Mouse (Mus musculus) cerebellum, adult 2 months (tissue): ENCODE measurements around the gene Olfr6. TPM values are rescaled to one million over a fixed set of nuclear protein-coding genes. Genes with fewer than 3 reads are reported as not detected.
"Not testable (repeated sequence)": the region's sequence is repeated elsewhere in the genome, so short reads cannot be mapped to it uniquely, and the experiment has no call there.

Experiments used
- DNase-seq, 2 experiments: peaks; one replicate each; pipeline ENCODE4 v3.0.0; 2021
- H3K27ac ChIP-seq: fragments of 200-500 bp; 2 replicates; pipeline ENCODE4 v1.5.1; 2012; ENCODE audit warnings: low read length, control low read depth, inconsistent platforms; ENCODE audit not compliant: insufficient read depth
- H3K27me3 ChIP-seq: fragments of 200-500 bp; 2 replicates; pipeline ENCODE4 v1.6.1; 2012; ENCODE audit warnings: inconsistent platforms, mild to moderate bottlenecking, low read length, moderate library complexity; ENCODE audit not compliant: control insufficient read depth, insufficient read depth
- H3K4me1 ChIP-seq: fragments of 200-500 bp; 2 replicates; pipeline ENCODE4 v1.6.1; 2011; ENCODE audit warnings: low read length; ENCODE audit not compliant: control insufficient read depth, insufficient read depth
- H3K4me3 ChIP-seq: fragments of 200-500 bp; replicated peaks from 2 replicates; pipeline ENCODE3; 2011; ENCODE audit warnings: mild to moderate bottlenecking, low read depth, low read length, control low read depth; ENCODE audit not compliant: insufficient read depth
- CTCF ChIP-seq: fragments of 200-500 bp; IDR thresholded peaks from 2 replicates; pipeline ENCODE4 v1.5.1; 2011; ENCODE audit warnings: low read depth, mild to moderate bottlenecking, control low read depth, low read length, moderate library complexity, borderline replicate concordance; ENCODE audit not compliant: insufficient read depth
- POLR2A ChIP-seq: fragments of 200-500 bp; IDR thresholded peaks from 2 replicates; pipeline ENCODE4 v1.6.1; 2011; ENCODE audit warnings: low read length, control low read depth, borderline replicate concordance; ENCODE audit not compliant: insufficient read depth
- WGBS: fragments of 180-500 bp; shearing (Covaris S2); methylation state at CpG from one replicate; pipeline ENCODE4 v1.1.7; 2018; 5-methylcytosine and 5-hydroxymethylcytosine counted together
- polyA plus RNA-seq: library from polyadenylated mRNA; depleted of rRNA; stranded (reverse); fragments of >200 nt; gene quantifications from 2 replicates; pipeline ENCODE4 v1.2.3, GENCODE M21; 2012; rRNA removed

The Olfr6 gene
- polyA plus RNA-seq, 1 experiment = not detected

DNA sequence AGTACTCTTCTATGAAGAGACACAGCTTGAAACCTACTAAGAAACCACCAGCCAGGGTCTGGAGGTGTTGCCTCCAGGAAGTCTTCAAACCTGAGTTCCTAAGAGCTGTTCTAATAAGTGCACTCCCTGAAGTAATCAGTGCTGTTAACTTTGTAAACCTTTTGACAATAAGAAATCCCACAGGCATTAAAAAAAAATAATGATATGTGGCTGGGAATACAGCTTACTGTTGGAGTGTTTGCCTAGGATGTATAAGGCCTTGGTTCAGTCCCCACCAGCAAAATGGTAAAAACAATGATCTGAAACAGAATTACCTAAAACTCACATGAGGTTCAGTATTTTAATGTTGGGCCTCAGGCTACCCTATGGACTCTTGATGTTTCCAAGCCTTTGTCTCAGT is 31.6 kb downstream of the Olfr6 start, which contains the start of gene Olfr709-ps1:
Gene Olfr709-ps1, minus strand, starts transcription at position 101 of the 400 bp plus-strand sequence.
- Histone ChIP-seq H3K27ac (no peak within 1 kb of the TSS), H3K4me3 (no peak within 1 kb of the TSS), H3K4me1 (no peaks in the 10 kb centered on the region), H3K27me3 (no peaks in the 10 kb centered on the region)
- DNase-seq = no peak
- TF ChIP-seq POLR2A (no peak), CTCF (no peak)

DNA sequence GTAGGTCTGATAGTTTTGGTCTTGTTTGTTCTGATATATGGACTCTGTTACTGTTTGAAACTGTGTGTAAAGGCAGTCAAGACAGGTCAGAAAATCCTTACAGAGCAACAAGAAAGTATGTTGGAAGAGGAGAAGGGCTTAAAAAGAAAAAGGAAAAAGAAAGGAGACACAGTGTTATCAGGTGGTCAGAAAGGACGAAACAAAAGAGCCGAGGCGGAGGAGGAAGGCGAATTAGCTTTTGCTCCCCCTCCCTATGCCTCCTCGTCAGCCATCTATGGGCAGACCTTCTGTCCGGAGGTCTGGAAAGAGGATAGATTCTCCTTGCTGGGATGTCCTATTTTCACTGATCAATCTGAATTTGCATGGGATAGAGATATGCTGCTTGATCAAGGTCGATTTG is 42.8 kb downstream of the Olfr6 start:
- H3K27me3 ChIP-seq, H3K4me1 ChIP-seq, H3K4me3 ChIP-seq, H3K27ac ChIP-seq, DNase-seq: not testable (repeated sequence)
- WGBS = 88% methylated on average over 7 of the region's 7 CpGs

DNA sequence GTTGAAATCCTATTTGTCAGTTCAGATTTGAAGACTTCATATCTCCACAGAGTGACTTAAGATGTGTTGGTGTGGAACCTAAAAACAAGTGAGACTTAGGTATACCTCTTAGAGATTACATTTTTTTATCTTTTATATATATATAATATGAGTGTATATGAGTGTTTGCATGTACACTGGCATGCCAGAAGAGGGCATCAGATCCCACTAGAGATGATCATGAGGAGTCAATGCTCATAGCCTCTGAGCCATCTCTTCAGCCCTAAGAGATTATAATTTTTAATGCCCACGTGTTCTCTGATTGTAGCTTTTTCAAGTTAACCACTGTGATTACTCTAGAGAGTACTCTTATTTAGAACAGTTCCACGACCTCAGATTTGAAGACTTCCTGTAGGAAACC is 56.1 kb downstream of the Olfr6 start, which contains the start of gene Olfr1532-ps1:
Gene Olfr1532-ps1, plus strand, starts transcription at position 326 of the 400 bp plus-strand sequence.
- no peak for DNase-seq
- 59% methylated on average over 2 of the region's 2 CpGs for WGBS
- no peak within 1 kb of the TSS for H3K27ac ChIP-seq
- no peak for TF ChIP-seq CTCF
- no peak for TF ChIP-seq POLR2A
- H3K27me3 ChIP-seq = no peaks in the 10 kb centered on the region
- H3K4me3 ChIP-seq = no peak within 1 kb of the TSS
- H3K4me1 ChIP-seq = no peaks in the 10 kb centered on the region

Other genes with a start within 250 kb of the Olfr6 start
- not detected in 2 replicates for gene Olfr695, start 247.5 kb downstream of the Olfr6 start, polyA plus RNA-seq
- gene Olfr697, start 221.5 kb downstream of the Olfr6 start, polyA plus RNA-seq = not detected in 2 replicates
- not detected in 2 replicates for gene Olfr698, start 208.5 kb downstream of the Olfr6 start, polyA plus RNA-seq
- not detected in 2 replicates for gene Olfr699, start 170.7 kb downstream of the Olfr6 start, polyA plus RNA-seq
- not detected in 2 replicates for gene Olfr700, start 155.1 kb downstream of the Olfr6 start, polyA plus RNA-seq
- not detected in 2 replicates for gene Olfr701, start 149.8 kb downstream of the Olfr6 start, polyA plus RNA-seq
- gene Olfr702, start 130.0 kb downstream of the Olfr6 start, polyA plus RNA-seq = not detected in 2 replicates
- gene Olfr703, start 120.6 kb downstream of the Olfr6 start, polyA plus RNA-seq = not detected in 2 replicates
- gene Olfr704, start 100.8 kb downstream of the Olfr6 start, polyA plus RNA-seq = not detected in 2 replicates
- gene Olfr705, start 87.0 kb downstream of the Olfr6 start, polyA plus RNA-seq = not detected in 2 replicates
- gene Olfr706, start 75.8 kb downstream of the Olfr6 start, polyA plus RNA-seq = not detected in 2 replicates
- gene Olfr707, start 62.7 kb downstream of the Olfr6 start, polyA plus RNA-seq = not detected in 2 replicates
- not detected in 2 replicates for gene Olfr1532-ps1, start 55.9 kb downstream of the Olfr6 start, polyA plus RNA-seq
- not detected in 2 replicates for gene Olfr709-ps1, start 31.7 kb downstream of the Olfr6 start, polyA plus RNA-seq
- not detected in 2 replicates for gene Olfr710, start 15.6 kb downstream of the Olfr6 start, polyA plus RNA-seq
- not detected in 2 replicates for gene Olfr711, start 11.5 kb upstream of the Olfr6 start, polyA plus RNA-seq
- gene Olfr2, start 42.1 kb upstream of the Olfr6 start, polyA plus RNA-seq = not detected in 2 replicates
- gene Olfr713, start 67.2 kb upstream of the Olfr6 start, polyA plus RNA-seq = not detected in 2 replicates
- gene Olfr714, start 107.0 kb upstream of the Olfr6 start, polyA plus RNA-seq = not detected in 2 replicates
- not detected in 2 replicates for gene Olfr17, start 129.3 kb upstream of the Olfr6 start, polyA plus RNA-seq
- gene Olfr715b, start 146.4 kb upstream of the Olfr6 start, polyA plus RNA-seq = not detected in 2 replicates
- not detected in 2 replicates for gene Olfr715, start 167.1 kb upstream of the Olfr6 start, polyA plus RNA-seq
- gene Olfr716, start 174.4 kb upstream of the Olfr6 start, polyA plus RNA-seq = not detected in 2 replicates
- gene Nlrp14, start 203.1 kb upstream of the Olfr6 start, polyA plus RNA-seq = not detected in 2 replicates
- not detected in 2 replicates for gene Rbmxl2, start 245.5 kb upstream of the Olfr6 start, polyA plus RNA-seq